Mouse (Mus musculus): ENCODE data around the gene Gprin1. TPM values are rescaled to one million over a fixed set of nuclear protein-coding genes. Genes with fewer than 3 reads are reported as not detected.

Gprin1 gene
- polyA plus RNA-seq, 1 experiment: 0.05 TPM

DNA sequence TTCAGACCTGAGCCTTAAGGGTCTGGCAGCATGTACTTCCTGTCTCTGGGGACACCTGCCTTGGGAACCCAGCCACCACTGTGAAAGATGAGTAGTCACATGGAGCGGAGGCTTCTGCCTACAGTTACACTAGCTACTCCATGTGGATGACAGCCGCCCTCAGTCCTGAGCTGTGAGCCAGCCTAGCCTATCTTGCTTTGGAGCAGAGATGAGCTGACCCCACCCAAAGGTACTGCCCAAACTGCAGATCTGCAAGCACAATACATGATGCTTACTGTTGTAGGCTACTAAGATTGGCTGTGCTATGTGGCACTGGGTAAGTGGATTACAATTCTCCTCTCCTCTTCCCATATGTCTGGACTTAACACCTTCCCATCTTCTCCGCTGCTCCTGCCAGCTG lies 31.4 kb upstream of the Gprin1 start:
- WGBS: 84% methylated on average over 3 of the region's 3 CpGs
- no peak for DNase-seq (ENCODE audit: low read depth in 1 of 2, low spot score in 2 of 2)
- no peaks in the 10 kb centered on the region for H3K36me3 ChIP-seq (ENCODE audit: control insufficient read depth, insufficient read depth, low read length)
- H3K27ac ChIP-seq (ENCODE audit: insufficient read depth, low read length): no peak overlapping the region
- H3K4me1 ChIP-seq (ENCODE audit: control insufficient read depth, insufficient read depth, insufficient read length): no peaks in the 10 kb centered on the region
- H3K27me3 ChIP-seq (ENCODE audit: control insufficient read depth, insufficient read depth, low read length): no peaks in the 10 kb centered on the region
- TF ChIP-seq CTCF (IDR thresholded peaks at IDR 0.05; ENCODE audit: extremely low read depth, insufficient read depth, insufficient read length, insufficient replicate concordance): no peak
- TF ChIP-seq POLR2A (IDR thresholded peaks at IDR 0.05; ENCODE audit: low read depth, low read length): no peak
- H3K4me3 ChIP-seq (ENCODE audit: extremely low read depth, insufficient read depth, insufficient read length): no peak overlapping the region

DNA sequence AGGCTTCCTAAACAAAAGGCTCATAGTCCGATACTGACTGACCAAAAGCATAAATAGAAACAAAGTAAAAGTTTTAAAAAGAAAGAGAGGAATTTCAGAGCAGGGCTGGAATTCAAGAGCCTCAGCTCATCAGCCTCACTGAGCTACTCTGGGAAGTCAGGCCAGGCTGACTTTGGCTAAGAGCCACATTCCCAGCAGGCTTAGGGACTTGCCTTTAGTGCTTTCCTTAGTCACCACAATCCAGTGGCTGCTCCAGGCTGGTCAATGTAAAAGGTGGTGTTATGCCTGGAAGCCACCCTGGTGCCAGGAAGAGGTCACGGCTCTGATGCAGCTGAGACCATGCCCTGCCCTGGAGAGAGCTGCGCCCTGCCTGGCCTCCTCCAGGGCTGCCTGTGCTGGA lies 30.9 kb upstream of the Gprin1 start:
- Histone ChIP-seq H3K27ac (ENCODE audit: insufficient read depth, low read length) (no peak overlapping the region), H3K4me1 (ENCODE audit: control insufficient read depth, insufficient read depth, insufficient read length) (no peaks in the 10 kb centered on the region), H3K27me3 (ENCODE audit: control insufficient read depth, insufficient read depth, low read length) (no peaks in the 10 kb centered on the region), H3K4me3 (ENCODE audit: extremely low read depth, insufficient read depth, insufficient read length) (no peak overlapping the region), H3K36me3 (ENCODE audit: control insufficient read depth, insufficient read depth, low read length) (no peaks in the 10 kb centered on the region)
- TF ChIP-seq POLR2A (IDR thresholded peaks at IDR 0.05; ENCODE audit: low read depth, low read length) (no peak), CTCF (IDR thresholded peaks at IDR 0.05; ENCODE audit: extremely low read depth, insufficient read depth, insufficient read length, insufficient replicate concordance) (no peak)
- 87% methylated on average over 3 of the region's 3 CpGs for WGBS
- DNase-seq (ENCODE audit: low read depth in 1 of 2, low spot score in 2 of 2): no peak

DNA sequence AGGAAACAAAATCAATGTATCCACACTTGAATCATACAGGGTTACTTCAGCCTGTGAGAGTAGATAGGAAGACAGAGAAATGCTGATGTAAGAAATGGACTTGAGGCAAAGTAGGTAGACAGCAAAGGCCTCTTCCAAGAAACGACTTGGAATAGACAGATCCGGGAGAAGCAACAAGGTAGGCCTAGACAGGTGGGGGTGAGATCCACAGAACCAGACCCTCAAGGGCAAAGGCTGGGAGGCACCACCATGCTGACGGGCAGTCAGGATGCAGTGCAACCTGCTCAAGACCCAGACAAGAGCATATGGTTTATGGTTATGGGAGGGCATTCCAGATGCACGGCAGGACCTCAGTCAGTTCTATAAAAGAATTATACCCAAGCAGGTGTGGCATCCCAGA lies 17.3 kb upstream of the Gprin1 start:
- peaks cover 11% of the 10 kb centered on the region for H3K27me3 ChIP-seq (ENCODE audit: control insufficient read depth, insufficient read depth, low read length)
- no peak for TF ChIP-seq CTCF (IDR thresholded peaks at IDR 0.05; ENCODE audit: extremely low read depth, insufficient read depth, insufficient read length, insufficient replicate concordance)
- no peak for TF ChIP-seq POLR2A (IDR thresholded peaks at IDR 0.05; ENCODE audit: low read depth, low read length)
- WGBS: 68% methylated on average over 4 of the region's 4 CpGs
- DNase-seq (ENCODE audit: low read depth in 1 of 2, low spot score in 2 of 2): no peak
- H3K4me3 ChIP-seq (ENCODE audit: extremely low read depth, insufficient read depth, insufficient read length): no peak overlapping the region
- H3K36me3 ChIP-seq (ENCODE audit: control insufficient read depth, insufficient read depth, low read length): no peaks in the 10 kb centered on the region
- no peak overlapping the region for H3K27ac ChIP-seq (ENCODE audit: insufficient read depth, low read length)
- peaks cover 6% of the 10 kb centered on the region; the same call in 1 of the 2 replicates for H3K4me1 ChIP-seq (ENCODE audit: control insufficient read depth, insufficient read depth, insufficient read length)

DNA sequence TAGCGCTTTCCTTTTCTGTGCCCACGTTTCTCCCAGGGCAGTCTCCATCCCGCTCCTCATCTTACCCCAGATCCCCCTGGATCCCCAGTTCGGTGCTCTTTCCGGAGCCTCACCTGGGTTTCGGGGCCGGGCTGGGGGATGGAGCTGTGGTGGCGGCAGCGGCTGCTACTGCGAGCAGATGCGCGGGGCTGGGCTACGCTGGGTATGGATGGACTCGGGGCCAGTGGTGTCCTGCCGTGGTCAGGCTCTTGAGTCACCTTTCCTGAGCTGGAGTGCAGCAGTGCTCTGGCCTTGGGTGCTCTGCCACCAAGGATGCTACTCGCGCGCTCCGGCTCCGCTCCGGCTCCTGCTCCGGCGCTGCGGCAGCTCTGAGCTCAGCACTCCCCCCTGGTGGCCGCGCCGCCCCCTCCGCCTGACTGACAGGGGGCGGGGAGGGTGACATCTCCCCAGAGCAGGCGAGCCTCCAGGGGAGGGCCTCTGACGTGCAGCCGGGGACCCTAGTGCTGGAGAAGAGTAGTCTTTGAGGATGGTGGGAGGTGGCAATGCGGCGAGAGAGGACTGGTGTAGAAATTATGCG lies 16.6 kb upstream of the Gprin1 start, which contains the start of gene Sncb:
Gene Sncb (minus strand): TSS at position 404 of the 577 bp plus-strand sequence.
- TF ChIP-seq CTCF (IDR thresholded peaks at IDR 0.05; ENCODE audit: extremely low read depth, insufficient read depth, insufficient read length, insufficient replicate concordance) (peak; percentile 51), POLR2A (IDR thresholded peaks at IDR 0.05; ENCODE audit: low read depth, low read length) (no peak)
- no peaks in the 10 kb centered on the region for H3K36me3 ChIP-seq (ENCODE audit: control insufficient read depth, insufficient read depth, low read length)
- peak within 1 kb of the TSS; percentile 43; the same call in 1 of the 2 replicates for H3K4me3 ChIP-seq (ENCODE audit: extremely low read depth, insufficient read depth, insufficient read length)
- WGBS: 3% methylated on average over 35 of the region's 35 CpGs
- DNase-seq (ENCODE audit: low read depth in 1 of 2, low spot score in 2 of 2): peak; percentile 17 to 48
- peaks cover 11% of the 10 kb centered on the region for H3K27me3 ChIP-seq (ENCODE audit: control insufficient read depth, insufficient read depth, low read length)
- H3K4me1 ChIP-seq (ENCODE audit: control insufficient read depth, insufficient read depth, insufficient read length): peaks cover 6% of the 10 kb centered on the region; the same call in 1 of the 2 replicates
- no peak within 1 kb of the TSS for H3K27ac ChIP-seq (ENCODE audit: insufficient read depth, low read length)

DNA sequence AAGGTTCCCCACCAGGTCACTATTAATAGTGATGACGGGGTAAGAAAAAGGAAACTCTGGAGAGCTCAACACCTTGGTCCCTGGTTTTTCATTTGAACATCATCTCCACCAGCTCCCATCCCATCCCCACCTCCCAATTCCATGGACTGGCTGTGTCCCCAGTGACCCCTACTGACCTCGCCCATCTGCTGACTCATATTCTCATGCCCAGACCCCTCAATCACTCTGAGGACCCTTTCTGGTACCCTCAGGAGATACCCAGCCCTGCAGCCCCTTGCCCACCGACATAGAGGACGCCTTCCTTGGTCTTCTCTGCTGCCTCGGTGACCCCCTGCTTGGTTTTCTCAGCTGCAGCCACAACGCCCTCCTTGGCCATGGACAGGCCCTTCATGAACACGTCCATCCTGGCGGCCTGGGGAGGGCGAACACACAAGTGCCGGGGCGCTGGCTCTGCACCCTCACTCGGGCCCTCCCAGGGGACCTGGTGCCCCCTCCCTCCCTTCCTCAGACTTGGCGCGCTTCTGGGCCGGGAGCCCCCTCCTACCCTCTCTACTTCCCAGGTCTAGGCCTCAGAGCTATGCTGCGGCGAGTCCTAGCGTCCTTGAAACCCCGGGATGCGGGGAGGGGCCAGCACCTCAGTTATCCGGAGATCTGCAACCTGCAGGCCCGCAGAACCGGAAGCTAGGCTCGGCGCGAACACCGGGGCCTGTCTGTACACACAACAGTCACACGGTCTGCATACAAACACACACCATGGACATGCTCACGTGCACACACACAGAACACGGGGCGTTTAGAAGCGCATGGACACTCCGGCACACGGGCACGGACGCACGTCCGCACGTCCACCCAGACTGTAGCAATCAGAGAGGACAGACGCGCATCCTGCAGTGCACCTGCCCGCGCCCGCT lies 15.9 kb upstream of the Gprin1 start:
- DNase-seq (ENCODE audit: low read depth in 1 of 2, low spot score in 2 of 2): no peak
- TF ChIP-seq CTCF (IDR thresholded peaks at IDR 0.05; ENCODE audit: extremely low read depth, insufficient read depth, insufficient read length, insufficient replicate concordance) (no peak), POLR2A (IDR thresholded peaks at IDR 0.05; ENCODE audit: low read depth, low read length) (no peak)
- Histone ChIP-seq H3K27ac (ENCODE audit: insufficient read depth, low read length) (no peak overlapping the region), H3K36me3 (ENCODE audit: control insufficient read depth, insufficient read depth, low read length) (no peaks in the 10 kb centered on the region), H3K4me3 (ENCODE audit: extremely low read depth, insufficient read depth, insufficient read length) (peak overlapping the region; percentile 43; the same call in 1 of the 2 replicates), H3K27me3 (ENCODE audit: control insufficient read depth, insufficient read depth, low read length) (peaks cover 11% of the 10 kb centered on the region), H3K4me1 (ENCODE audit: control insufficient read depth, insufficient read depth, insufficient read length) (peaks cover 6% of the 10 kb centered on the region; the same call in 1 of the 2 replicates)
- 8% methylated on average over 44 of the region's 44 CpGs for WGBS

DNA sequence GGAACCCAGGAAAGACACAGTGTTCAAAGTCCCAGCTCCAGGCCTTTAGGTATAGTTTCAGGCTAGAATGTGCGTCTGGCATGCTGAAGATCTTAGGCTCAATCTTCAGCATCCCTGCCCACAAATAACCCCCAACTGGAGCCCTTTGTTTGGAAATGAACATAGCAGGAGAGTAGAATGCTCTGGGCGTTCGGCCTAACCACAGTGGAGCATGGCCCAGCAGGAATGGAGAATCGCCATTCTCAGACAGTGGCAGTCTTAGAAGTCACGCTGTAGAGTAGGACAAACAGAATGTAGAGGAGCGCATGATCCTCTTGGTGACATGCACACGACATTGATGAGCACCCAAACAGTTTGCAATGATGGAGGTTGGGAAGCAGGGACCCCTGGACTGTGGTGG lies 11.2 kb upstream of the Gprin1 start:
- 82% methylated on average over 7 of the region's 7 CpGs for WGBS
- H3K27me3 ChIP-seq (ENCODE audit: control insufficient read depth, insufficient read depth, low read length): peaks cover 13% of the 10 kb centered on the region
- no peak for DNase-seq (ENCODE audit: low read depth in 1 of 2, low spot score in 2 of 2)
- no peaks in the 10 kb centered on the region for H3K36me3 ChIP-seq (ENCODE audit: control insufficient read depth, insufficient read depth, low read length)
- no peak overlapping the region for H3K27ac ChIP-seq (ENCODE audit: insufficient read depth, low read length)
- no peaks in the 10 kb centered on the region for H3K4me1 ChIP-seq (ENCODE audit: control insufficient read depth, insufficient read depth, insufficient read length)
- no peak for TF ChIP-seq POLR2A (IDR thresholded peaks at IDR 0.05; ENCODE audit: low read depth, low read length)
- TF ChIP-seq CTCF (IDR thresholded peaks at IDR 0.05; ENCODE audit: extremely low read depth, insufficient read depth, insufficient read length, insufficient replicate concordance): no peak
- no peak overlapping the region for H3K4me3 ChIP-seq (ENCODE audit: extremely low read depth, insufficient read depth, insufficient read length)

All from spleen, adult 2 months (tissue).